Mouse (Mus musculus) adrenal gland, adult 18-20 months (tissue): Measurements from ENCODE around the gene Mep1a. TPM values are rescaled to one million over a fixed set of nuclear protein-coding genes. Genes with fewer than 3 reads are reported as not detected.

Source experiments
- DNase-seq, 2 experiments: peaks; one replicate each; pipeline ENCODE4 v3.0.0; 2021 to 2022; ENCODE audit warnings: low spot score in 2 of 2
- total RNA-seq, 2 experiments: library from RNA; stranded (reverse); gene quantifications; 1 replicate in 1 of 2; 2 replicates in 1 of 2; pipeline ENCODE4 v1.2.3; 2021

The Mep1a gene
- total RNA-seq, 2 experiments from 2014 or later, result 0.23 TPM; not detected in 1

- no peak for DNase-seq
Observed at GRCm38 (mm10) chr17:43485982-43486381, 16.6 kb downstream of the Mep1a start.

DNA sequence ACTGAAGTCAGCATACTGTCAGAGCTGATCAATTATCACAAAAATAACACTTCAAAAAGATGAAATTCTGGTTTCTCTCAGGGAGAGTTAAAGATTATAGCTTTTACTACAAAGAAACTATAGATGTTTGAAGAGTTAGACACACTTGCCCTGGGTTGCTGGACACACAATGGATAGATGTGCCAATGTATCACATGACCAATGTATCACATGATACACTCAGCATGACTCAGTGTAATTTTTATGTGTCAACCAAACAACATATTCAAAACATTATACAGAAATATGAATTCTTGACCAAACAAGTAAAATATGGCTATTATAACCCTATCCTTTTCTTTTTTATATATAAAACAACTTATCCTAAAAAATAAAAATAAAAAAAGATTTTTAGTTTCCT lies 25.0 kb downstream of the Mep1a start:
- DNase-seq, result no peak

- DNase-seq, result no peak
Observed at GRCm38 (mm10) chr17:43474775-43475174, 27.8 kb downstream of the Mep1a start.

GRCm38 (mm10) chr17:43472558-43472957 lies 30.1 kb downstream of the Mep1a start:
- no peak for DNase-seq

GRCm38 (mm10) chr17:43470039-43470438 lies 32.6 kb downstream of the Mep1a start:
- no peak for DNase-seq

GRCm38 (mm10) chr17:43460245-43461181 lies 42.1 kb downstream of the Mep1a start:
- peak; percentile 48 to 63 for DNase-seq

DNA sequence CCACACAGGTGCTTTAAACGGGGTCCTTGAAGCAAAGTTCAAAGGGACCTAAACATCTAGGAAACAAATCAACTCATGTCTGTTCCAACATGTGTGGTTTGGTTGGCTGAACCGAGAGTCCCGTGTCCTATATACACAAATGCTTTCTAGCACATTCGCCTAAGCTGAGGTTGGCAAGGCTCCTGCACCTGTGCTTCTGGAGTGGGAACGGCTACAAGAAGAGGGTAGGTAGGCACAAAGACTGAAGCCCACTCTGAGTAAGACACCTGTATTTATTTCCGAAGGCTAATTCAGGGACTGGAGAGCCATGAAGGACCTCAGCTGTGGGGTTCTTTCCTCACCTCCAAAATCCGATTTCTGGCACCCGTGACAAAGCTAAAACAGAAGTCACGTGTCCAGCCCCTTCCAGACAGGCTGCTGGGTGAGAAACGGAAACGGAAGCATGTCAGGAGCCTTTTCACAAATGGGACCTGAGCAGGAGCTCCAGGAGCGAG lies 42.8 kb downstream of the Mep1a start:
- DNase-seq, result no peak

DNA sequence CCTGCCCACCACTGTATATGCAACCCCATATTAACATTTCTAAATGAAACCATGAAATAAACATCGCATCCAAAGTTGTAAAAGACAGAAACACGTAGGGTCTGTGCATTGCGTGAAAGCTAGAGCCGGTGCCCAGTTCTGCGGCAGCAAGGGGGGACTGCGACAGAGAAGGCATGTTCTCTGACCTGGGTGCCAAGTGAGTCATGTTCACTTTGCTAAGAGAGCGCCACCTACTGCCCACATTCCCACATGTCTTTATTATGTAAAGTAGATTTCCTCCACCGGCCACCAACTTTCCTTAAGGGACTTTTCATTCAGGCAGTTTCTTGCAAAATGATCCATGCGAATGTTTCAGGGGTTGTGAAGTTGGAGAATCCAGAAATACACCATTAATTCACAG lies 44.0 kb downstream of the Mep1a start:
- DNase-seq, result peak; percentile 58 to 74

- DNase-seq, result no peak
Observed at GRCm38 (mm10) chr17:43451216-43451615, 51.4 kb downstream of the Mep1a start.

DNA sequence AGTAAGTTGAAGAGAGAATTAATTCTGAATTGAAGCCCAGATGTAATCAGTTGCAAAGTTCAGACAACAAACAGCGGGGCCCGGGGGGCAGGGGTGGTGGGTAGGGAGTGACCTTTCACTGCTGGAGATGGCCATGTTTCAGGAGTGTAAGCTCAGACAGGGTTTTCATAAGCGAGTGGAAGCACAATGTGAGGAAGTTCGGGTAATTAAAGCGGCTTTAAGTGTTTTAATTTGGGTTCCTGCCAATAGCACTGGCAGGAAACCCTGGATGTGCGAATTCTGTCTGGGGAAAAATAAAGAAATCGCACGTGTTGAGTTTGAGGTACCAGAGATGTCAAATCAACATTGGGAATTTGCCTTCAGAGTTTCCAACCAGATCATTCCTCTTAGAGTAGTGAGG lies 68.1 kb downstream of the Mep1a start:
- no peak for DNase-seq

- no peak for DNase-seq
Observed at GRCm38 (mm10) chr17:43431692-43432091, 70.9 kb downstream of the Mep1a start.

Other genes with a start within 250 kb of the Mep1a start
- not detected for gene Adgrf1, start 232.5 kb downstream of the Mep1a start, total RNA-seq
- 10 to 100 TPM; 74.1 to 80.3 TPM for gene Adgrf5, start 142.4 kb downstream of the Mep1a start, total RNA-seq
- not detected for gene Ankrd66, start 40.8 kb upstream of the Mep1a start, total RNA-seq
- gene Pla2g7, start 65.3 kb upstream of the Mep1a start, total RNA-seq, result 10 to 100 TPM; 16.9 to 34.4 TPM
- not detected for gene Tdrd6, start 127.5 kb upstream of the Mep1a start, total RNA-seq
- 1 to 10 TPM; 3.2 to 3.4 TPM for gene Slc25a27, start 164.4 kb upstream of the Mep1a start, total RNA-seq
- gene Cyp39a1, start 164.6 kb upstream of the Mep1a start, total RNA-seq, result 1 to 10 TPM; 1.9 to 2.8 TPM